Mouse (Mus musculus) 3T3-L1 (cell line): Measurements from ENCODE around the gene Gm853.

Experiments used
- DNase-seq: peaks from one replicate; pipeline ENCODE4 v3.0.0-alpha.2; 2015; ENCODE audit warnings: low read depth, low spot score

The Gm853 gene

DNA sequence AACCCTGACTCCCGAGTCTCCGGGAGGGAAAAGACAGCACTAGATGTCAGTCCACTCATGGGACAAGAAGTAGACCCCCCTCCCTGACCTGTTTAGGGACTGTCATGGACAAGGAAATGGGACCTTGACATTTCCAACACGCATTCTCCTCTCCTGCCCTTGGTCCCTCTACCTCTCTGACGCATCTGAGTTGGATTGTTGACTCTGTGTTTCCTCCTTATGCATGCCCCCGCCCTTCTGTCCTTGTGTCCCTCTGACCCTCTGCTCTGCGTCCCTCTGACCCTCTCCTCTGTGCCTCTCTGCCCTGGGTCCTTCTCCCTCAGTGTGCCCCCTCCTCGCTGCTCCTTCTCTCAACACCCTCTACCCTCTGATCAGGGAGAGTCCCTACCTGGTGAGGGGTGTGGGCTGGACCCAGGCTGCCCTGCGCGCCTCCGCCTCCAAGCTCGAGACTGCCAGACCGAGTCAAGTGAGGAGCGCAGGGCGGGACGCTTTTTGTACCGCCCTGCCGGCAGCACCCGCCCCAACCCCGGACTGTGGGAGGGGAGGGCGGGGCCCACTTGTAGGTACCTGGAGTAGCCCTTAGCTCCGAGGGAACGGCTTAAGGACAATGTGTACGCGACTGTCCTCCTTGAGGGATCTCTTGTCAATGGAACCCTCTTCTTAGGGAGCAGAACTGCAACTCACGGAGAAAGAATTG is 47.7 kb downstream of the Gm853 start:
- DNase-seq = peak; percentile 80

- no peak for DNase-seq
Observed at GRCm38 (mm10) chr4:130173911-130174311, 48.3 kb downstream of the Gm853 start.

DNA sequence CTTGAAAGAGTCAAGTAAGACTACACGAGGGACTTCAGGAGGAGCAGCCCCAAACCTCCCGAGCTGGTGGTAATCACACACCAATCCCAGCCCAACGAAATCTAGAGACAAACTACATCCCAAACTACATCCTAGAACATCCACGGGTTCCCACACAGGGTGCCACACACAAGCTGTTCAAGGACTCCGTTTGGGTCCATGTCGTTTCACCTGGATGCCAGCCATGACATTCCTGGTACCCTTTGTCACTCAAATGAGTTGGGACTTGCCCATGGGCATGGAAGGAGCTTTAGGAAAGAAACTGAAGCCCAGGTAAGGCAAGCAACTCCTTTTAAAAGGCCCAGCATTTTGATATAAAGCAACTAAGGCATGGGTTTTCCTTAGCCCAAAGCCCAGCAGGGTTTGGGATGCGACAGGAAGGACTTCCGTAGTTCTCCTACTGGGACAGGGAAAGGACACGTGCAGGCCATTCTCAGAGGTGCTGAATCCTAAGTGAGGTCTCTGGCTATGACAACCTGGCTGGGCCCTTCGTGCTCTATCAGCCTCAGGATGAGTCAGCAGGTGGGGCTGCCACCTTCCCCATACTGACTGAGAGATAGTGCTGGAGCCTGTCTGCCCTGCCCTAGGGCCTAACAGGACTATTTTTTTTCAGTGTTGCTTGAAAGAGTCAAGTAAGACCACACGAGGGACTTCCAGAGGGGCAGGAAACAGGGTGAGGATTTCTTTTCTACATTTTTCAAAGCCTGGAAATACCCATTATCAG is 49.0 kb downstream of the Gm853 start:
- peak; percentile 43 for DNase-seq

- peak; percentile 76 for DNase-seq
Observed at GRCm38 (mm10) chr4:130171951-130172765, 50.0 kb downstream of the Gm853 start.

- no peak for DNase-seq
Observed at GRCm38 (mm10) chr4:130170362-130170761, 51.8 kb downstream of the Gm853 start.

GRCm38 (mm10) chr4:130169411-130169971 is 52.7 kb downstream of the Gm853 start:
- no peak for DNase-seq

DNA sequence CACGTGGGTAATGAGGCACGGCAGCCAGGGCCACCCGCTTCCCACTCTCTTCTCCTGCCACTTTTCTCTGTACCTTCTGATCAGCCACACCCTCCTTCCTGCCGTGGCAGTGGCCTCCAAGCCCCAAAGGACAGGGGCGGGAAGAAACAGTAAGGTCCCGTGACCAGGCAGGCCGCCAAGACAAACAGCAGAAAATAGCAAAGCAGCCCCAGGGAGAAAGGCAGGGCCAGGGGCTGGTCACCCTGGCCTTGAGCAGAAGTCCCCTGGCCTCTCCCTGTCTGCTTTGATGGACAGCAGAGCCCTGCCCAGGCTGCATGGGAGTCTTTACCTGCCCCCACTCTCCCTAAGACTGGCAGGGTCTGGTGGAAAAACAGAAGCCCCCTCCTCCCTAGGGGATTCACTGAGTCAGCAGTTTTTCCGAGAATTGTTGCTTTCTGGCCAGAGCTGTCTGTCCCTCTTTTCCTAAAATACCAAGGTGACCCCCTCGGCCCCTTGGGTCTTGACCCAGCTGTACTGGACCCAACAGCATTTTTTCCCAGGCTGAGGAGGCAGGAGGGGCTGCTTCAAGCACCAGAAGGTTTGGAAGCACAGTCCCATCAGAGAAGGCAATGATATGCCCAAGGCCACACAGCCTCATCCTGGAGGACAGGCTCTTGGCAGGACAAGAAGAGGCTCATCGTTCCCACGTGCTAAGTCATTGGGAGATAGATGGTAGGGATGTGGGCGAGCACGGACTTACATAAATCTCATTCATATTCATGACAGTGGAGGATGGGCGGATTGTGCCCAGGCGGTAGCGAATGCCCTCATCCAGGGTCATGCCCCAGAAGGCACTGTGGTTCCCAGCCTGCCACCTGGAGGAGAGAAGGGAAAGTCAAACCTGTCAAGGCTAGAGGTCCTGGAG is 53.7 kb downstream of the Gm853 start:
- peak; percentile 78 for DNase-seq

GRCm38 (mm10) chr4:130167814-130168213 is 54.4 kb downstream of the Gm853 start:
- DNase-seq = no peak

DNA sequence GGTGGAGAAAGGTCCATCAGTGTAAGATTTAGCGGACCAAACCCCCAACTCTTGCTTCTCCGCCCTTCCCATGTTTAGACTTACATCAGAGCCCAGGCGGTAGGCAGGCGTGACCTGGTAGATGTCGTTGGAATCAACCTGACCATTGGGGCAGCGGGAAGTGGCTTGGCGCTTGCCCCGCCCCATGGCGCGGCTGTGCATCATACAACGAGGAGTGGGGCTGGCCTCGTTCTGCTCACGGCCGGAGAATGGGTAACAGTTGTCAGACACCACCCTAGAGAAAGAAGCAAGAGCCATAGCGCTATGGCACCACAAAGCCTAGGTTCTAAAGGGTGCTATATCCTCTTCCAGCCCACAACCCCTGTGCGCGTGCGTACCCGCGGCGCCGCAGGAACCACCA is 54.9 kb downstream of the Gm853 start:
- DNase-seq = no peak

- no peak for DNase-seq
Observed at GRCm38 (mm10) chr4:130166592-130166991, 55.6 kb downstream of the Gm853 start.

- no peak for DNase-seq
Observed at GRCm38 (mm10) chr4:130166061-130166460, 56.1 kb downstream of the Gm853 start.

DNA sequence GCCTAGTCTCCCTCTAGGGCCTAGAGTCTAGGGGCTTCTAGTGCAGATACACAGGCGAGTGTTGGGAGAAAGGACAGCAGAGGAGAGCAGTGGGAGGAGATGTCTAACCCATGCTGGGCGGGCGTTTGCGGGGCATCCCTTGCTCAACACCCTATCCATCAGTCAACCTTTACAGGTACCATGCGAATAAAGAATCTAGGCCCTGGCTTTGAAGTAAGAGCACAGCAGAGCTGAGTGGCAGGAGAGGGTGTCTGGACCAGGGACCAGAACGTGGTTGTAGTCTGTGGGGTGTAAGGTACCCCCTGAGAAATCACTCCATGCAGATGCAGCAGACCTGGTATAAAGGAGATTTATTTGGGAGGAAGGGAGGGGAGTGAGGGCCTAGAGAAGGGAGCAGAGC is 58.1 kb downstream of the Gm853 start:
- no peak for DNase-seq

- DNase-seq = peak; percentile 45
Observed at GRCm38 (mm10) chr4:130163391-130163861, 58.8 kb downstream of the Gm853 start.

GRCm38 (mm10) chr4:130161349-130161748 is 60.9 kb downstream of the Gm853 start:
- DNase-seq = no peak
